Mouse (Mus musculus) spleen, postnatal 10 days (tissue): Measurements from ENCODE around the gene Gm15097.
"Not testable (repeated sequence)": the region's sequence is repeated elsewhere in the genome, so short reads cannot be mapped to it uniquely, and the experiment has no call there.

Experiments
- DNase-seq, 2 experiments: peaks; one replicate each; pipeline ENCODE4 v3.0.0; 2021 to 2022; ENCODE audit warnings: low spot score in 2 of 2

Gene Gm15097

DNA sequence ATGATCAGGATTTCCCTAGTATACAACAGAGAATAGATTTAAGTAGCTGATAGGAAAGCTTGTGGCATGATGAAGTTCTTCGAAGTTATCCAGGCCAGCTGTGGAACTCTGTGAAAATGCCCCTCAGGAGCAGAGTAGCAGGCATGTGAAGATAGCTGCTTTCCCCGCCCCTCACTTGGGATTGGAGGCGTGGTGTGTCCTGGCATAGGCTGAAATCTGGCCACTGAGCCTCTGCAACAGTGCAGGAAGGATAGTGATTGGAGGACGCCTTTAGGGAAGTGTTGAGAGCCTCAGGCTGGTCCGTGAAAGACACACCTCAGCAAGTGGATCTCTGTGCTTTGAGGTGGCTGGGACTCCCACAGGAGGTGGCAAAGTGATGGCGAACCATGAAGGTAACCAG is at the start of gene Gm15097:
Gene Gm15097, plus strand, starts transcription at position 301 of the 400 bp plus-strand sequence.
- DNase-seq: not testable (repeated sequence)

DNA sequence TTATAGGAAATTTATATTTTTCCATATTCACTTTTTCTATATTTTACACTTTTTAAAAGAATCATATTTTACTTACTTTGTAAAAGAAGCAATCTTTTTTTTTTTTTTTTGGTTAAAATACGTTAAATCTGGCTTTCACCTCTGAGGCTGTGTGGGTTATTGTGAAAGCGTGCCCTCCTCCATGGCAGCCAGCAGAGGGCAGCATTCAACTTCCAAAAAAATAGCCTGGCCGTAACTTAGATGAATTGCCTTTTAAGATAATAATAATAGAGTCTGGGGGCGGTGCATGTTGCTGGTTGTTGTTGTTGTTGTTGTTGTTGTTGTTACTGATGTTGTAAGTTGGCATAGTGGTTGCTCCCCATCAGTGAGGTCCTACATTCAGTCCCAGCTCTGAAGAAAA is 21.4 kb upstream of the Gm15097 start:
- DNase-seq: peak in 1 of 2 experiments; percentile 11

DNA sequence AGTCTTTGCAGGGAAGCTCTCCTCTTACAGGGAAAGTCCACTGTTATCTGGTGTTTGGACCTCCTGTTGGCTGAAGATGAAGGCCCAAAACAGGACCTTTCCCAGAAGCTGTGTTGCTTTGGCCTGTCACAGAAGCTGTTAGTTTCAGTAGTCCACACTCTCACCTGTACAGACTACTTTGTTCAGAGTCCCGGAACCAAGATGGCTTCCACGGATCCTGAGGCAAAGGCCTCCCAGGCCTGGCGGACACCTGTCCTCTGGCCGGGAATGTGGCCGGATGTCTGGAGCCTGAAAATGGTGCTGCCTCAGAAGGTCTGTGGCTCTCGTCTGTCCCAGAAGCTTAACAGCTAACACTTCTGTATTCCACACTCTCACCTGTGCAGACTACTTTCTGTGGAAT is 26.9 kb downstream of the Gm15097 start:
- not testable (repeated sequence) for DNase-seq
